Mouse (Mus musculus): ENCODE data around the gene Fbxo45. TPM values are rescaled to one million over a fixed set of nuclear protein-coding genes. Genes with fewer than 3 reads are reported as not detected.
"Not testable (repeated sequence)": the region's sequence is repeated elsewhere in the genome, so short reads cannot be mapped to it uniquely, and the experiment has no call there.

Gene Fbxo45
- total and polyA plus RNA-seq, 3 experiments, result 5.9 to 29.8 (median 15.7) TPM

DNA sequence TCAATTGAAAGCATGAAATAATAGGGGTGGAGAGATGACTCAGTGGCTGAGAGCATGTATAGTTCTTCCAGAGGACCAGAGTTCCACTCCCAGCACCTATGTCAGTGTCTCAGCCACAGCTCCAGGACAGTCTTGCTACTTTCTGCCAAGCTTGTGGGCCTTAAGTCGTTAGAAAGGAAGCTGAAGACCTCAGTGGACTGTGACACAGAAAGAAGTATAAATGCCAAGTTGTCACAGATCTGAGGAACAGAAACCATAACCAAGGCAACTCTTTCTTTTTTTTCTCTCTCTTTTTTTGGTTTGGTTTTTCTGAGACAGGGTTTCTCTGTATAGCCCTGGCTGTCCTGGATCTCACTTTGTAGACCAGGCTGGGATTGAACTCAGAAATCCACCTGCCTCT lies 28.9 kb upstream of the Fbxo45 start:
- Histone ChIP-seq H3K4me3 (ENCODE audit: low read depth, low read length) (no peak overlapping the region), H3K36me3 (replicated peaks) (peaks cover 12% of the 10 kb centered on the region), H3K4me1 (ENCODE audit: insufficient read depth, low read depth, low read length) (peaks cover 13% of the 10 kb centered on the region), H3K9me3 (replicated peaks) (peaks cover 9% of the 10 kb centered on the region), H3K27me3 (ENCODE audit: insufficient read depth, low read length) (peaks cover 10% of the 10 kb centered on the region)
- no peak for DNase-seq (ENCODE audit: low spot score)
- TF ChIP-seq POLR2AphosphoS5 (IDR thresholded peaks at IDR 0.05; ENCODE audit: insufficient replicate concordance, low read depth, low read length), result no peak
- no peak for TF ChIP-seq TAL1 (conservative IDR thresholded peaks at IDR 0.05; ENCODE audit: low read depth, low read length)
- TF ChIP-seq GATA2 (IDR thresholded peaks at IDR 0.05; ENCODE audit: borderline replicate concordance, low read depth, low read length), result no peak
- no peak for TF ChIP-seq CTCF (IDR thresholded peaks at IDR 0.05; ENCODE audit: low read depth, low read length)
- no peak for TF ChIP-seq GATA1 (IDR thresholded peaks at IDR 0.05; ENCODE audit: borderline replicate concordance, low read length)
- ATAC-seq (ENCODE audit: extremely low read depth, insufficient number of reproducible peaks, low FRiP score, poor library complexity, severe bottlenecking), result no peak

- H3K36me3 ChIP-seq (replicated peaks), result peaks cover 6% of the 10 kb centered on the region
- H3K4me3 ChIP-seq (ENCODE audit: low read depth, low read length), result no peak overlapping the region
- peaks cover 10% of the 10 kb centered on the region for H3K27me3 ChIP-seq (ENCODE audit: insufficient read depth, low read length)
- no peak for DNase-seq (ENCODE audit: low spot score)
- TF ChIP-seq GATA2 (IDR thresholded peaks at IDR 0.05; ENCODE audit: borderline replicate concordance, low read depth, low read length), result no peak
- no peak for TF ChIP-seq CTCF (IDR thresholded peaks at IDR 0.05; ENCODE audit: low read depth, low read length)
- ATAC-seq (ENCODE audit: extremely low read depth, insufficient number of reproducible peaks, low FRiP score, poor library complexity, severe bottlenecking), result no peak
- peaks cover 5% of the 10 kb centered on the region for H3K9me3 ChIP-seq (replicated peaks)
- H3K4me1 ChIP-seq (ENCODE audit: insufficient read depth, low read depth, low read length), result peaks cover 13% of the 10 kb centered on the region
Measured at GRCm38 (mm10) chr16:32275041-32275440, 28.1 kb upstream of the Fbxo45 start.

- TF ChIP-seq CTCF (IDR thresholded peaks at IDR 0.05; ENCODE audit: low read depth, low read length), result peak; percentile 91
- no peak for TF ChIP-seq GATA1 (IDR thresholded peaks at IDR 0.05; ENCODE audit: borderline replicate concordance, low read length)
- no peaks in the 10 kb centered on the region for H3K9me3 ChIP-seq (replicated peaks)
- H3K36me3 ChIP-seq (replicated peaks), result no peaks in the 10 kb centered on the region
- H3K4me3 ChIP-seq (ENCODE audit: low read depth, low read length), result no peak overlapping the region
- H3K27me3 ChIP-seq (ENCODE audit: insufficient read depth, low read length), result peaks cover 13% of the 10 kb centered on the region
- DNase-seq (ENCODE audit: low spot score), result no peak
- no peak for ATAC-seq (ENCODE audit: extremely low read depth, insufficient number of reproducible peaks, low FRiP score, poor library complexity, severe bottlenecking)
- H3K4me1 ChIP-seq (ENCODE audit: insufficient read depth, low read depth, low read length), result peaks cover 13% of the 10 kb centered on the region
Measured at GRCm38 (mm10) chr16:32273338-32273737, 26.4 kb upstream of the Fbxo45 start.

DNA sequence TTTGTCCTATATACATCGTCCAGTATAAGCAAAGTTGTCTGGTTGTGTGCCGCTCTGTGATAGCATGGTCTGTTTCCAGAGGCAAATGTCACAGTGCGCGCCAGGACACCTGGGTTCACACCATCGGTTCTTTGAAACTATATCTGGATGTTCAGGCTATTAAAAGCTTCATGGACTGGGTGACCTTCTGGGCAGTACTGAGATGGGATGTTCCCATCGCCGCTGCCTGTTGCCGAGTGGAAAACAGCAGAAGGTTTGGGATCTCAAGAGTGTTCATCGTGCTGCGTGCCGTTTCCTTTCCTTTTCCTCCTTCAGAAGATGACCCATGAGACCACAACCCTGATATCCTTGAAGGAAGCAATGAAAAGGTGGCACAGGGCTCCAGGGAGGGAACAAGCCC lies 24.3 kb upstream of the Fbxo45 start, which contains the start of gene Smco1:
Gene Smco1 (plus strand): TSS at position 178 of the 400 bp plus-strand sequence.
- ATAC-seq (ENCODE audit: extremely low read depth, insufficient number of reproducible peaks, low FRiP score, poor library complexity, severe bottlenecking) (no peak), DNase-seq (ENCODE audit: low spot score) (no peak)
- Histone ChIP-seq H3K36me3 (replicated peaks) (no peaks in the 10 kb centered on the region), H3K4me3 (ENCODE audit: low read depth, low read length) (no peak within 1 kb of the TSS), H3K9me3 (replicated peaks) (no peaks in the 10 kb centered on the region), H3K27me3 (ENCODE audit: insufficient read depth, low read length) (peaks cover 19% of the 10 kb centered on the region), H3K4me1 (ENCODE audit: insufficient read depth, low read depth, low read length) (peaks cover 5% of the 10 kb centered on the region)
- TF ChIP-seq TAL1 (conservative IDR thresholded peaks at IDR 0.05; ENCODE audit: low read depth, low read length) (no peak), CTCF (IDR thresholded peaks at IDR 0.05; ENCODE audit: low read depth, low read length) (no peak), POLR2AphosphoS5 (IDR thresholded peaks at IDR 0.05; ENCODE audit: insufficient replicate concordance, low read depth, low read length) (no peak), GATA2 (IDR thresholded peaks at IDR 0.05; ENCODE audit: borderline replicate concordance, low read depth, low read length) (no peak)

DNA sequence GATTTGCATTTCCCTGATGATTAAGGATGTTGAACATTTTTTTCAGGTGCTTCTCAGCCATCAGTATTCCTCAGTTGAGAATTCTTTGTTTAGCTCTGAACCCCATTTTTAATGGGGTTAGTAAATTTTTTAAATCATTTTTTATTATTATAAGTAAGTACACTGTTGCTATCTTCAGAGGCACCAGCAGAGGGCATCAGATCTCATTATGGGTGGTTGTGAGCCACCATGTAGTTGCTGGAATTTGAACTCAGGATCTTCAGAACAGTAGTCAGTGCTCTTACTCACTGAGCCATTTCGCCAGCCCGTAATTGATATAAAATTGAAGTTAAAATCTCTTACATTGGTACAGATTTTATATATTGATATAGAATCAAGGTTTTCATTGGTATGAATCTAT lies 17.3 kb upstream of the Fbxo45 start:
- H3K4me1 ChIP-seq (ENCODE audit: insufficient read depth, low read depth, low read length); H3K36me3 ChIP-seq (replicated peaks); H3K4me3 ChIP-seq (ENCODE audit: low read depth, low read length); H3K9me3 ChIP-seq (replicated peaks); DNase-seq (ENCODE audit: low spot score); ATAC-seq (ENCODE audit: extremely low read depth, insufficient number of reproducible peaks, low FRiP score, poor library complexity, severe bottlenecking); H3K27me3 ChIP-seq (ENCODE audit: insufficient read depth, low read length): not testable (repeated sequence)

DNA sequence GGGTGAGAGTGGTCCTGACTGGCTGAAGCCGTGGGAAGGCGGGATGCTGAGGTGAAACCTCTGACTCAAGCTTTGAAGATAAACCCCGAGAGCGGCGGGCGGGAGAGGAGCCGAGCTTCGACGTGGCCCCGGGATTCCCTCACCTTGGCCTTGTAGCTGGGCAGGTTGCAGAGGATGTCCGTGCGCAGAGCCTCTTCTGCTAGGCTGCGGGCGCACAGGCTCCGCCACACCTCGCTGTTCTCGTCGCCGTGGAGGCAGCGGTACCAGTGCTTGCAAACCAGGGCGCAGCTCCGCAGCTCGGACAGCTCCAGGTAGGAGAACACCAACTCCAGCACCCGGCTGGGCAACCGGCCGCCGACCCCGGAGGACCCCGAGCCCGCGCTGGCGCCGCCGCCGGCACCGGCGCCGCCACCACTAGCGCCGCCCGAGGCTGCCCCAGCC lies 587 bp downstream of the Fbxo45 start:
- ATAC-seq (ENCODE audit: extremely low read depth, insufficient number of reproducible peaks, low FRiP score, poor library complexity, severe bottlenecking) (no peak), DNase-seq (ENCODE audit: low spot score) (peak; percentile 20)
- H3K4me3 ChIP-seq (ENCODE audit: low read depth, low read length), result peak overlapping the region; percentile 98
- TF ChIP-seq CTCF (IDR thresholded peaks at IDR 0.05; ENCODE audit: low read depth, low read length) (no peak), POLR2AphosphoS5 (IDR thresholded peaks at IDR 0.05; ENCODE audit: insufficient replicate concordance, low read depth, low read length) (no peak), TAL1 (conservative IDR thresholded peaks at IDR 0.05; ENCODE audit: low read depth, low read length) (no peak), GATA1 (IDR thresholded peaks at IDR 0.05; ENCODE audit: borderline replicate concordance, low read length) (no peak), GATA2 (IDR thresholded peaks at IDR 0.05; ENCODE audit: borderline replicate concordance, low read depth, low read length) (no peak)
- peaks cover 36% of the 10 kb centered on the region for H3K4me1 ChIP-seq (ENCODE audit: insufficient read depth, low read depth, low read length)
- H3K36me3 ChIP-seq (replicated peaks), result peaks cover 29% of the 10 kb centered on the region
- no peaks in the 10 kb centered on the region for H3K27me3 ChIP-seq (ENCODE audit: insufficient read depth, low read length)
- no peaks in the 10 kb centered on the region for H3K9me3 ChIP-seq (replicated peaks)

GRCm38 (mm10) chr16:32243901-32244300 lies 3.1 kb downstream of the Fbxo45 start:
- no peak for ATAC-seq (ENCODE audit: extremely low read depth, insufficient number of reproducible peaks, low FRiP score, poor library complexity, severe bottlenecking)
- Histone ChIP-seq H3K4me3 (ENCODE audit: low read depth, low read length) (no peak overlapping the region), H3K4me1 (ENCODE audit: insufficient read depth, low read depth, low read length) (peaks cover 35% of the 10 kb centered on the region), H3K36me3 (replicated peaks) (peaks cover 28% of the 10 kb centered on the region), H3K9me3 (replicated peaks) (no peaks in the 10 kb centered on the region), H3K27me3 (ENCODE audit: insufficient read depth, low read length) (no peaks in the 10 kb centered on the region)
- DNase-seq (ENCODE audit: low spot score), result no peak
- TF ChIP-seq TAL1 (conservative IDR thresholded peaks at IDR 0.05; ENCODE audit: low read depth, low read length) (no peak), GATA1 (IDR thresholded peaks at IDR 0.05; ENCODE audit: borderline replicate concordance, low read length) (no peak), POLR2AphosphoS5 (IDR thresholded peaks at IDR 0.05; ENCODE audit: insufficient replicate concordance, low read depth, low read length) (no peak), CTCF (IDR thresholded peaks at IDR 0.05; ENCODE audit: low read depth, low read length) (no peak), GATA2 (IDR thresholded peaks at IDR 0.05; ENCODE audit: borderline replicate concordance, low read depth, low read length) (no peak)

Data from G1E (cell line).